Mouse (Mus musculus) embryonic fibroblast, embryonic 13.5 days (primary cell): ENCODE measurements around the gene Pbx3. TPM values are rescaled to one million over a fixed set of nuclear protein-coding genes. Genes with fewer than 3 reads are reported as not detected.

Experiments
- H3K27ac ChIP-seq: 2 replicates; pipeline ENCODE4 v1.5.1; 2012; ENCODE audit warnings: low read length, control low read depth, inconsistent platforms; ENCODE audit not compliant: insufficient read depth
- H3K4me1 ChIP-seq: 2 replicates; pipeline ENCODE4 v1.6.1; 2011; ENCODE audit warnings: low read length; ENCODE audit not compliant: control insufficient read depth, insufficient read depth
- H3K4me3 ChIP-seq: 2 replicates; pipeline ENCODE4 v1.5.1; 2011; ENCODE audit warnings: mild to moderate bottlenecking, control low read depth, low read length; ENCODE audit not compliant: insufficient read depth
- CTCF ChIP-seq: IDR thresholded peaks from 2 replicates; pipeline ENCODE4 v1.5.1; 2011; ENCODE audit warnings: mild to moderate bottlenecking, control low read depth, low read length, moderate library complexity, borderline replicate concordance; ENCODE audit not compliant: insufficient read depth
- POLR2A ChIP-seq: IDR thresholded peaks from 2 replicates; pipeline ENCODE4 v1.6.1; 2011; ENCODE audit warnings: low read depth, mild to moderate bottlenecking, control low read depth, low read length, moderate library complexity
- polyA plus RNA-seq: library from polyadenylated mRNA; stranded (reverse); fragments of >200 nt; gene quantifications from 2 replicates; pipeline ENCODE4 v1.2.4, GENCODE M21; 2011; ENCODE audit warnings: low read depth; ENCODE audit not compliant: missing spikeins, insufficient read length

Gene Pbx3
- polyA plus RNA-seq, 1 experiment, result 48.0 TPM

- Histone ChIP-seq H3K27ac (no peak overlapping the region), H3K4me3 (no peak overlapping the region), H3K4me1 (no peaks in the 10 kb centered on the region; the same call in 1 of the 2 replicates)
- no peak for TF ChIP-seq CTCF
- no peak for TF ChIP-seq POLR2A
These were observed 139.7 kb downstream of the Pbx3 start for GRCm38 (mm10) chr2:34233271-34233670.

DNA sequence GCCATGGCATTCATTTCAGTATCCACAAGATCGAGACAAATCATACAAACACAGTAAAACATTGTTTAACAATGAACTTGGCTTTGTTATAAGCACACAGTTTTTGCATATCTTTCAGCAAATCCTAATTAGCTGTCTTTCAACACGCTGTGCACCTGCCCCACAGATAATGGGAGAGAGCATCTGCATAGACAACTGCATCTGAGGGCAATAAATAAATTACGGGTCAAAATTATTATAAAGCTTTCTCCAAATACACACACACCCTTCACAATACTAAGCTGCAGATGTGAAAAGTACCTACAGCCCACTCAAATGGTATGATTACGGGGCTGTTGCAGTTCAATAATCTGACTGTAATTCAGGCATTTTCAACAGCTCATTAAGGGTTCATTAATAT, 145.3 kb downstream of the Pbx3 start:
- Histone ChIP-seq H3K27ac (no peak overlapping the region), H3K4me3 (no peak overlapping the region), H3K4me1 (no peaks in the 10 kb centered on the region)
- TF ChIP-seq CTCF (no peak), POLR2A (no peak)

- no peak overlapping the region for H3K4me3 ChIP-seq
- H3K27ac ChIP-seq, result no peak overlapping the region
- no peak for TF ChIP-seq CTCF
- no peak for TF ChIP-seq POLR2A
- no peaks in the 10 kb centered on the region for H3K4me1 ChIP-seq
These were observed 147.5 kb downstream of the Pbx3 start for GRCm38 (mm10) chr2:34225470-34225869.

GRCm38 (mm10) chr2:34221477-34221876, 151.5 kb downstream of the Pbx3 start:
- TF ChIP-seq POLR2A, result no peak
- no peak for TF ChIP-seq CTCF
- Histone ChIP-seq H3K4me3 (no peak overlapping the region), H3K27ac (no peak overlapping the region), H3K4me1 (no peaks in the 10 kb centered on the region)

- Histone ChIP-seq H3K4me3 (no peak overlapping the region), H3K4me1 (no peaks in the 10 kb centered on the region), H3K27ac (no peak overlapping the region)
- no peak for TF ChIP-seq POLR2A
- no peak for TF ChIP-seq CTCF
These were observed 153.8 kb downstream of the Pbx3 start for GRCm38 (mm10) chr2:34219150-34219549.

- H3K4me1 ChIP-seq, result no peaks in the 10 kb centered on the region
- H3K27ac ChIP-seq, result no peak overlapping the region
- no peak overlapping the region for H3K4me3 ChIP-seq
- TF ChIP-seq POLR2A (no peak), CTCF (no peak)
These were observed 155.3 kb downstream of the Pbx3 start for GRCm38 (mm10) chr2:34217596-34217995.

DNA sequence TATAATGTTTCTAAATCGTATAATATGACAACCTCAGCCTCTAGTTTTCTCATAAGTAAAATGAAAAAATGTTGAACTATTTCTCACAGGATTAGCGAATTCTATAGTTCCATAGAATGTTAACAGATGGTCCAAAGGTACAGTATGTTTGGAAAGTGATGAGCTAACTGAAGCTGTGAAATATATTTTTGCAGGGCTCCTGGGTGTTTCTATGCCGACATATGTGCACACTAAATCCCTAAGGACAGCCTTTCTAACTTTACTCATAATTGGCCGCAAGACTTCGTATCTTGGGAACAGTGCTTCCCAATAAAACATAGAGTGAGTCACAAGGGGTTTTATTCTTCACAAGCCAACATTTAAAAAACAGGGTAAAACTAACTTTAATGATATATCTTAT, 157.4 kb downstream of the Pbx3 start:
- Histone ChIP-seq H3K27ac (no peak overlapping the region), H3K4me1 (no peaks in the 10 kb centered on the region), H3K4me3 (no peak overlapping the region)
- no peak for TF ChIP-seq CTCF
- no peak for TF ChIP-seq POLR2A

DNA sequence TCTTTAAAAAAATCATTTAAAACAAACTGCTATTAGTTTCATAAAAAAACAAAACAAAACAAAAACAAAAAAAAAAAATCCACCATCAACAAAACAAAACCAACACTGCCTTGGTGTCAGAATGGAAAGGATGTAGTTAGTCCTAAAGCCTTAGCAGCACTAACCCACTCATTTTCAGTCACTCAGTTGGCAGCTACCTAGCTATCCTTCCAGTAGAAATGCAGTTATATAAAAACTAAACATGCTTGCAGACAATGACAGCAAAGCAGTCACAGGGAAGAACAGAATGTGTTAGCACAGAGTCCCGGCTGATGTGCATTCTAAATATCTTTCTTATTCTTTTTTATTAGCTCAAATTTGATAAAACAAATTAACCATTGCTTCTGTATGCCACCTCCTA, 160.5 kb downstream of the Pbx3 start:
- H3K27ac ChIP-seq, result no peak overlapping the region
- H3K4me1 ChIP-seq, result no peaks in the 10 kb centered on the region
- no peak overlapping the region for H3K4me3 ChIP-seq
- TF ChIP-seq CTCF (no peak), POLR2A (no peak)

DNA sequence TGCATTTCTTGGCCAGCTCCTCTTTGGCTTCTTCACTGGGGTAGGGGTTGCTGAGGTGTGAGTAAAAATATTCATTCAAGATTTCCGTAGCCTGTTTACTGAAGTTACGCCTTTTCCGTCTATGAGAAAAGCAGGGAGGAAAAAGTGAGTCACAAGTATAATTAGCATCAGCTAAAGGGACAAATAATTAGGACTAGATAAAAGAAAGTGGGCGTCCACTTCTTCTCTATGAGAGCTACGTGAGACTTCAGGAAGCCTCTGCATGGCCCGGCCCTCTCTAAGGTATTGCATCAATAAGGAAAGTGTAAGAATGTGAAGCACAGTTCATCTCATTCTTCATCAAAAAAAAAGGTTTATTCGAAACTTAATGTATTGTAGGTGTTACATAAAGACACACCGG, 168.1 kb downstream of the Pbx3 start:
- no peak overlapping the region for H3K27ac ChIP-seq
- TF ChIP-seq CTCF (no peak), POLR2A (no peak)
- H3K4me1 ChIP-seq, result no peaks in the 10 kb centered on the region
- H3K4me3 ChIP-seq, result no peak overlapping the region

DNA sequence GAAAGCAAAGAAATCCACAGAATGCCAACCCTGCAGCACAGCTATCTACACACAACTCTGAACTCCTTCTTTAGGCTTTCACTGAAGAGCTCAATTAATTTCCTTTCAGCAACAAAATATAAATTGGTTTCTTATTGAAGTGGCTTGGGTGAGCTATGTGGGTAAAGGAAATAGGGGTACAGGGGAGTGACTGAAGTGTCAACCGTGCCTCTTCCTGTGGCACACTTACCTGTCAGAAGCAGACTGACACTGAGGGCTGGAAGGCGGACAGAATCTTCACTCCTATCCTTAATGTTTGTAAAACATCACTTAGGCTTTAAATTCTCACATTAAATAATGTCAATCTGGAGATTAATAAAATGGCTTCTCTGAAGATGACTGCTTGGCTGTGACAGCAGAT, 168.6 kb downstream of the Pbx3 start:
- no peak overlapping the region for H3K27ac ChIP-seq
- no peak overlapping the region for H3K4me3 ChIP-seq
- H3K4me1 ChIP-seq, result no peaks in the 10 kb centered on the region
- TF ChIP-seq POLR2A (no peak), CTCF (no peak)
